Mouse (Mus musculus) neural tube, embryonic 11.5 days (tissue): ENCODE results near the gene Snx22. TPM values are rescaled to one million over a fixed set of nuclear protein-coding genes. Genes with fewer than 3 reads are reported as not detected.

ENCODE experiments used
- ATAC-seq: fragments of 200-750 bp; cut with Nextera tagmentation; 2 replicates; pipeline ENCODE4 v1.8.0; 2017; ENCODE audit warnings: moderate number of reproducible peaks, mild to moderate bottlenecking, moderate TSS enrichment, moderate library complexity; ENCODE audit not compliant: insufficient read depth, low FRiP score, low TSS enrichment
- DNase-seq: peaks from one replicate; pipeline ENCODE4 v3.0.0-alpha.2; 2015; ENCODE audit warnings: low spot score
- H3K27ac ChIP-seq: fragments of 300-500 bp; sonication (generic); 2 replicates; pipeline ENCODE4 v1.5.1; 2014; ENCODE audit warnings: low read depth, mild to moderate bottlenecking, low read length
- H3K27me3 ChIP-seq: fragments of 300-500 bp; sonication (generic); 2 replicates; pipeline ENCODE4 v1.6.1; 2014; ENCODE audit warnings: mild to moderate bottlenecking, low read length, mixed read lengths; ENCODE audit not compliant: control insufficient read depth, insufficient read depth
- H3K36me3 ChIP-seq: fragments of 300-500 bp; sonication (generic); 2 replicates; pipeline ENCODE4 v1.6.1; 2014; ENCODE audit warnings: mild to moderate bottlenecking, low read length, moderate library complexity, mixed read lengths; ENCODE audit not compliant: control insufficient read depth, insufficient read depth
- H3K4me1 ChIP-seq: fragments of 300-500 bp; sonication (generic); 2 replicates; pipeline ENCODE4 v1.6.1; 2014; ENCODE audit warnings: low read length, mixed read lengths; ENCODE audit not compliant: control insufficient read depth, insufficient read depth
- H3K4me2 ChIP-seq: fragments of 300-500 bp; sonication (generic); 2 replicates; pipeline ENCODE4 v1.6.1; 2014; ENCODE audit warnings: low read depth, mild to moderate bottlenecking, moderate library complexity
- H3K4me3 ChIP-seq: fragments of 300-500 bp; sonication (generic); 2 replicates; pipeline ENCODE4 v1.5.1; 2014; ENCODE audit warnings: low read depth, low read length
- H3K9ac ChIP-seq: fragments of 300-500 bp; sonication (generic); 2 replicates; pipeline ENCODE4 v1.6.1; 2014; ENCODE audit warnings: mild to moderate bottlenecking, low read length
- H3K9me3 ChIP-seq: fragments of 300-500 bp; sonication (generic); 2 replicates; pipeline ENCODE4 v1.6.1; 2016; ENCODE audit warnings: low read length; ENCODE audit not compliant: control insufficient read depth
- WGBS: fragments of 180-500 bp; shearing (Covaris S2); extraction: QIAGEN DNeasy Blood & Tissue Kit; methylation state at CpG from one replicate; pipeline ENCODE4 v1.1.7; 2014; 5-methylcytosine and 5-hydroxymethylcytosine counted together
- polyA plus RNA-seq: library from polyadenylated mRNA; unstranded; fragments of >200 nt; fragmentation: Nextera tagmentation; extraction: Ambion mirVana; gene quantifications from 2 replicates; pipeline ENCODE4 v1.2.1, GENCODE M21; 2014

Snx22 gene
- polyA plus RNA-seq, 1 experiment from 2014 or later, result 4.9 TPM

- 95% methylated on average over 11 of the region's 11 CpGs for WGBS
- Histone ChIP-seq H3K36me3 (peaks cover 27% of the 10 kb centered on the region), H3K4me3 (no peak overlapping the region), H3K4me2 (no peak overlapping the region), H3K27ac (no peak overlapping the region), H3K27me3 (peaks cover 20% of the 10 kb centered on the region), H3K9me3 (no peaks in the 10 kb centered on the region), H3K4me1 (peaks cover 9% of the 10 kb centered on the region; the same call in 1 of the 2 replicates), H3K9ac (no peak overlapping the region)
- DNase-seq (no peak), ATAC-seq (no peak)
Observed at GRCm38 (mm10) chr9:66064316-66064715, 5.2 kb downstream of the Snx22 start.

- H3K9me3 ChIP-seq, result no peaks in the 10 kb centered on the region
- H3K36me3 ChIP-seq, result peaks cover 27% of the 10 kb centered on the region
- H3K27me3 ChIP-seq, result peaks cover 12% of the 10 kb centered on the region
- ATAC-seq (no peak), DNase-seq (no peak)
- peaks cover 10% of the 10 kb centered on the region; the same call in 1 of the 2 replicates for H3K4me1 ChIP-seq
- 94% methylated on average over 3 of the region's 3 CpGs for WGBS
- H3K27ac ChIP-seq, result no peak overlapping the region
- no peak overlapping the region for H3K4me2 ChIP-seq
- no peak overlapping the region for H3K4me3 ChIP-seq
- no peak overlapping the region for H3K9ac ChIP-seq
Observed at GRCm38 (mm10) chr9:66063446-66063845, 6.1 kb downstream of the Snx22 start.

- ATAC-seq, result no peak
- Histone ChIP-seq H3K4me3 (peak overlapping the region; percentile 74), H3K27me3 (no peaks in the 10 kb centered on the region), H3K4me2 (peak overlapping the region; percentile 72), H3K27ac (0 out of 2 replicates have a peak overlapping the region, but pooled peaks have one; percentile 30), H3K4me1 (peaks cover 10% of the 10 kb centered on the region; the same call in 1 of the 2 replicates), H3K36me3 (peaks cover 27% of the 10 kb centered on the region), H3K9me3 (no peaks in the 10 kb centered on the region), H3K9ac (0 out of 2 replicates have a peak overlapping the region, but pooled peaks have one; percentile 12)
- WGBS, result 76% methylated on average over 3 of the region's 3 CpGs
- DNase-seq, result no peak
Observed at GRCm38 (mm10) chr9:66061656-66062055, 7.9 kb downstream of the Snx22 start.

GRCm38 (mm10) chr9:66060986-66061385 lies 8.5 kb downstream of the Snx22 start:
- Histone ChIP-seq H3K4me2 (peak overlapping the region; percentile 72), H3K9ac (peak overlapping the region; percentile 84), H3K27ac (peak overlapping the region; percentile 30; the same call in 1 of the 2 replicates), H3K9me3 (no peaks in the 10 kb centered on the region), H3K4me3 (peak overlapping the region; percentile 74), H3K27me3 (no peaks in the 10 kb centered on the region), H3K36me3 (peaks cover 23% of the 10 kb centered on the region), H3K4me1 (peaks cover 10% of the 10 kb centered on the region; the same call in 1 of the 2 replicates)
- 32% methylated on average over 4 of the region's 4 CpGs for WGBS
- DNase-seq (no peak), ATAC-seq (no peak)

- WGBS, result 0% methylated on average over 19 of the region's 20 CpGs
- no peaks in the 10 kb centered on the region for H3K27me3 ChIP-seq
- peak overlapping the region; percentile 84 for H3K9ac ChIP-seq
- H3K9me3 ChIP-seq, result no peaks in the 10 kb centered on the region
- peaks cover 10% of the 10 kb centered on the region; the same call in 1 of the 2 replicates for H3K4me1 ChIP-seq
- H3K27ac ChIP-seq, result peak overlapping the region; percentile 60; the same call in 1 of the 2 replicates
- peak overlapping the region; percentile 72 for H3K4me2 ChIP-seq
- ATAC-seq (peak; percentile 46), DNase-seq (no peak)
- H3K36me3 ChIP-seq, result peaks cover 19% of the 10 kb centered on the region
- H3K4me3 ChIP-seq, result peak overlapping the region; percentile 74
Observed at GRCm38 (mm10) chr9:66060308-66060647, 9.2 kb downstream of the Snx22 start.

GRCm38 (mm10) chr9:66059583-66060307 lies 9.8 kb downstream of the Snx22 start, which contains the start of gene Ppib:
Ppib (plus strand) TSS chr9:66060222.
- H3K36me3 ChIP-seq, result peaks cover 17% of the 10 kb centered on the region
- peak within 1 kb of the TSS; percentile 72 for H3K4me2 ChIP-seq
- no peaks in the 10 kb centered on the region for H3K9me3 ChIP-seq
- peak within 1 kb of the TSS; percentile 74 for H3K4me3 ChIP-seq
- 1% methylated on average over 51 of the region's 51 CpGs for WGBS
- peak; percentile 96 for ATAC-seq
- DNase-seq, result peak; percentile 100
- H3K4me1 ChIP-seq, result peaks cover 10% of the 10 kb centered on the region; the same call in 1 of the 2 replicates
- peak within 1 kb of the TSS; percentile 84 for H3K9ac ChIP-seq
- no peaks in the 10 kb centered on the region for H3K27me3 ChIP-seq
- H3K27ac ChIP-seq, result peak within 1 kb of the TSS; percentile 60; the same call in 1 of the 2 replicates

- 30% methylated on average over 1 of the region's 1 CpGs for WGBS
- Histone ChIP-seq H3K4me1 (no peaks in the 10 kb centered on the region), H3K4me3 (no peak overlapping the region), H3K9ac (no peak overlapping the region), H3K9me3 (no peaks in the 10 kb centered on the region), H3K27me3 (no peaks in the 10 kb centered on the region), H3K27ac (no peak overlapping the region), H3K4me2 (no peak overlapping the region), H3K36me3 (no peaks in the 10 kb centered on the region)
- DNase-seq (no peak), ATAC-seq (no peak)
Observed at GRCm38 (mm10) chr9:66053620-66054019, 15.9 kb downstream of the Snx22 start.

- ATAC-seq, result no peak
- Histone ChIP-seq H3K36me3 (no peaks in the 10 kb centered on the region), H3K9me3 (no peaks in the 10 kb centered on the region), H3K4me2 (no peak overlapping the region), H3K27me3 (no peaks in the 10 kb centered on the region), H3K27ac (no peak overlapping the region), H3K9ac (no peak overlapping the region), H3K4me3 (no peak overlapping the region), H3K4me1 (no peaks in the 10 kb centered on the region)
- WGBS, result 100% methylated on average over 1 of the region's 1 CpGs
- no peak for DNase-seq
Observed at GRCm38 (mm10) chr9:66052731-66053130, 16.8 kb downstream of the Snx22 start.

GRCm38 (mm10) chr9:66051493-66051892 lies 18.0 kb downstream of the Snx22 start:
- no peak for ATAC-seq

More at GRCm38 (mm10) chr9:66051493-66051892, 18.0 kb downstream of the Snx22 start:
- H3K27me3 ChIP-seq, result no peaks in the 10 kb centered on the region
- H3K9ac ChIP-seq, result no peak overlapping the region
- H3K9me3 ChIP-seq, result no peaks in the 10 kb centered on the region
- no peak overlapping the region for H3K27ac ChIP-seq
- no peaks in the 10 kb centered on the region for H3K4me1 ChIP-seq
- no peak overlapping the region for H3K4me2 ChIP-seq
- DNase-seq, result no peak
- H3K4me3 ChIP-seq, result no peak overlapping the region
- H3K36me3 ChIP-seq, result no peaks in the 10 kb centered on the region
- WGBS, result 80% methylated on average over 4 of the region's 4 CpGs
